Mouse (Mus musculus): ENCODE measurements around the gene Padi2. TPM values are rescaled to one million over a fixed set of nuclear protein-coding genes. Genes with fewer than 3 reads are reported as not detected.

Padi2 gene
- 3.6 TPM for polyA plus RNA-seq (2015; fragmentation: Illumina TruSeq; extraction: RNeasy Lipid Tissue Mini Kit (QIAGEN cat#74804); ENCODE audit: insufficient read depth, low read depth, low replicate concordance)

DNA sequence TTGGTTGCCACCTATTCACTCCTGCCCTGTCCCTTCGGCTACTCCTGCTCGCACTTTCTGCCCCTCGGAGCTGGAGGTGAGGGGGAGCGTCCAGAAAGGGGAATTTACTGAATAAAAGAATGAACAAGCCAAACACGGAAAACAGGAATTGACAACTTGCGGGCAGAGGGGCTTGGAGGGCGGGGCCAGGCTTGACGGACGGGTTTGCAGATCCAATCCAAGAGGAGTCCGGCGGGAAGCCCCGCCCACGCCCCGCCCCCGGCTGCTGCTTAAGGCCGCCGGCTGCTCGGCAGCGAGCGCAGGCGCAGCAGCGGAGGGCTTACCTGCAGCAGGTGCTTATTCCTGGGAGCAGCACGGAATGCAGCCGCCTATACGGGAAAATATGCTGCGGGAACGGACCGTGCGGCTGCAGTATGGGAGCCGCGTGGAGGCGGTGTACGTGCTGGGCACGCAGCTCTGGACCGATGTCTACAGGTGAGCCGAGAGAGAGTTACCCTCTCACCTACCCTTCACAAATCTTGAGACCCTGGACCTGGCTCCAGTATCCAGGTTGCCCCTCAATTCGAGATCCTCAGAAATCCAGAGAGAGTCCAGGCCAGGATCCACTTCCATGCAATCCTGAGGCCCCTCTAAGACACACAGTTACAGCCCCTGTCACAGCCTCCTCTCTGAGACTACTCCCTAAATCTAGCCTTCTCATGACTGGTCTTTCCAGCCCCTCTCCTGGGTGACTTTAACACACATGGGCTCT lies at the start of gene Padi2:
TSS of gene Padi2 (plus strand) at position 269 of the 751 bp plus-strand sequence.

DNA sequence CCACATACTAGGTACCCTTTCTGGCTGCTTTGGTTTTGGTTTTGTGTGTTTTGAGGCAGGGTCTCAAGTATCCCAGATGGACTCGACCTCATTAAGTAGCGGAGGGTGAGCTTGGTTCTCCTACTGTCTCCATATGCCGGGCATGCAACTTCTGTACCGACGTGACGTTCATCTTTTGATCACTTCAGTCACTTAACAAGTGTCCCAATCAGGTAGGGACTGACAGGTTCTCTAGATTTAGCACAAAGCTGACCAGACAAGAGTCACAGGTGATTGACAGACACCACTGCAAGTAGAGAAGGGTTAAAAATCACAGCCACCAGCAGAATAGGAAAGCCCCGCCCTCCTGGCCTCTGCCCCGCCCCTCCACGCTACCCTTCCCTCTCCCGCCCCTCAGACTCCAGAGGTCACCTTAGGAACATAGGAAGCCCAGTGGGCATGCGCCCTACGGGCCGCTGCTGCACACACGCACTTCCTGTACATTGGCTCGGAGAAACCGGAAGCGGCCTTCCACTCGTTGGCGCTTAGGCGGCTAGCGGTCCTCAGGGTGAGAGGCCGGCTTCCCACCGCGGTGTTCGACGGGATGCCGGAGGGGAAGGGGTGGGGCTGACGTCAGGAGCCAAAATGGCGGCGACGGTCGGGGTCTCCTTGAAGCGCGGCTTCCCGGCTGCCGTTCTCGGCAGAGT lies 54.8 kb downstream of the Padi2 start, which contains the start of gene Sdhb:
TSS of gene Sdhb (plus strand) at position 423 of the 686 bp plus-strand sequence.

DNA sequence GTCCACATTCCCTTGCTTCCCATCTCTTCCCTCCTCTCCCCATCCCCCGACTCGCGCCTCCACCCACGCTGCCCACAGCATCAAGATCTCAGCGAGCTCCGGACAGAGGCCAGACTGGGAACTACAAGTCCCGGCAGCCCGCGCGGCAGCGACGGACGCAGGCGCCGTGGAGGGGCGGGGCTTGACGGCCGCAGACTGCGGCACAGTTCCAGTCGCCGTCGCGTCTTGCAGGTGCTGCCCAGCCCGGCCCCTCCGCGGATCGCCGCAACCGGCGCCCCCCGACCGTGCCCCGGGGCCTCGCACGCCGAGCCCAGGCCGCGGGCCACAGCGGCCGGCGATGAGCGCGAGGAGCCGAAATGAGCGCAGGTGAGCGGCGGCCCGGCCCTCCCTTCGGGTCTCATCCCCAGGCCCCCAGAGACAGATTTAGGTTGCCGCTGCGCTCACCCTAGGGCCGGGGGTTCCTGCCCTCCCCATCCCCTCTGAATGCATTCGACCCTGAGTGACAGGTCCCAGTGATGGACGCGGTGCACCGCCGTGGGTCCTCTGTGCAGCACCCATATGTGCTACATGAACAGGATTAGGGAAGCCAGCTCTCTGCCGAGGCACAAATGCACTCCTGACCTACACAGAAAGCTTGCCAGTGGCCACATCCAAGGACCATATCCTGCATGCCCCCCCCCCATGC lies 80.7 kb downstream of the Padi2 start, which contains the start of gene Atp13a2:
TSS of gene Atp13a2 (plus strand) at position 163 of the 685 bp plus-strand sequence.

Other genes starting within 250 kb of the Padi2 start
- gene Arhgef10l, start 240.3 kb upstream of the Padi2 start, polyA plus RNA-seq (2015; fragmentation: Illumina TruSeq; extraction: RNeasy Lipid Tissue Mini Kit (QIAGEN cat#74804); ENCODE audit: insufficient read depth, low read depth, low replicate concordance), result 9.0 TPM
- 16.4 TPM for gene Rcc2, start 205.8 kb upstream of the Padi2 start, polyA plus RNA-seq (2015; fragmentation: Illumina TruSeq; extraction: RNeasy Lipid Tissue Mini Kit (QIAGEN cat#74804); ENCODE audit: insufficient read depth, low read depth, low replicate concordance)
- gene Padi6, start 163.7 kb upstream of the Padi2 start, polyA plus RNA-seq (2015; fragmentation: Illumina TruSeq; extraction: RNeasy Lipid Tissue Mini Kit (QIAGEN cat#74804); ENCODE audit: insufficient read depth, low read depth, low replicate concordance), result not detected
- 1.5 TPM for gene Padi4, start 132.1 kb upstream of the Padi2 start, polyA plus RNA-seq (2015; fragmentation: Illumina TruSeq; extraction: RNeasy Lipid Tissue Mini Kit (QIAGEN cat#74804); ENCODE audit: insufficient read depth, low read depth, low replicate concordance)
- not detected for gene Padi3, start 95.7 kb upstream of the Padi2 start, polyA plus RNA-seq (2015; fragmentation: Illumina TruSeq; extraction: RNeasy Lipid Tissue Mini Kit (QIAGEN cat#74804); ENCODE audit: insufficient read depth, low read depth, low replicate concordance)
- not detected for gene Padi1, start 60.6 kb upstream of the Padi2 start, polyA plus RNA-seq (2015; fragmentation: Illumina TruSeq; extraction: RNeasy Lipid Tissue Mini Kit (QIAGEN cat#74804); ENCODE audit: insufficient read depth, low read depth, low replicate concordance)
- 36.6 TPM for gene Sdhb, start 54.9 kb downstream of the Padi2 start, polyA plus RNA-seq (2015; fragmentation: Illumina TruSeq; extraction: RNeasy Lipid Tissue Mini Kit (QIAGEN cat#74804); ENCODE audit: insufficient read depth, low read depth, low replicate concordance)
- 37.3 TPM for gene Atp13a2, start 80.5 kb downstream of the Padi2 start, polyA plus RNA-seq (2015; fragmentation: Illumina TruSeq; extraction: RNeasy Lipid Tissue Mini Kit (QIAGEN cat#74804); ENCODE audit: insufficient read depth, low read depth, low replicate concordance)
- 9.6 TPM for gene Mfap2, start 104.1 kb downstream of the Padi2 start, polyA plus RNA-seq (2015; fragmentation: Illumina TruSeq; extraction: RNeasy Lipid Tissue Mini Kit (QIAGEN cat#74804); ENCODE audit: insufficient read depth, low read depth, low replicate concordance)
- 5.2 TPM for gene Crocc, start 154.2 kb downstream of the Padi2 start, polyA plus RNA-seq (2015; fragmentation: Illumina TruSeq; extraction: RNeasy Lipid Tissue Mini Kit (QIAGEN cat#74804); ENCODE audit: insufficient read depth, low read depth, low replicate concordance)
- 17.8 TPM for gene Necap2, start 172.0 kb downstream of the Padi2 start, polyA plus RNA-seq (2015; fragmentation: Illumina TruSeq; extraction: RNeasy Lipid Tissue Mini Kit (QIAGEN cat#74804); ENCODE audit: insufficient read depth, low read depth, low replicate concordance)
- not detected for gene Spata21, start 182.0 kb downstream of the Padi2 start, polyA plus RNA-seq (2015; fragmentation: Illumina TruSeq; extraction: RNeasy Lipid Tissue Mini Kit (QIAGEN cat#74804); ENCODE audit: insufficient read depth, low read depth, low replicate concordance)
- 9.8 TPM for gene Szrd1, start 233.4 kb downstream of the Padi2 start, polyA plus RNA-seq (2015; fragmentation: Illumina TruSeq; extraction: RNeasy Lipid Tissue Mini Kit (QIAGEN cat#74804); ENCODE audit: insufficient read depth, low read depth, low replicate concordance)
- gene Fbxo42, start 241.6 kb downstream of the Padi2 start, polyA plus RNA-seq (2015; fragmentation: Illumina TruSeq; extraction: RNeasy Lipid Tissue Mini Kit (QIAGEN cat#74804); ENCODE audit: insufficient read depth, low read depth, low replicate concordance), result 2.8 TPM